Mouse (Mus musculus): ENCODE results near the gene Car8. TPM values are rescaled to one million over a fixed set of nuclear protein-coding genes. Genes with fewer than 3 reads are reported as not detected.

Gene Car8
- total RNA-seq, 2 experiments from 2014 or later = 12.8 to 16.5 TPM

Small RNAs within 50 kb of the gene (microRNA-seq; reads per million reads assigned to microRNA genes)
- 0 reads per million in 2 experiments for gene Gm25355

All from heart, postnatal 10 days (tissue).